Mouse (Mus musculus): ENCODE measurements around the gene Slc35f4.

The Slc35f4 gene

DNA sequence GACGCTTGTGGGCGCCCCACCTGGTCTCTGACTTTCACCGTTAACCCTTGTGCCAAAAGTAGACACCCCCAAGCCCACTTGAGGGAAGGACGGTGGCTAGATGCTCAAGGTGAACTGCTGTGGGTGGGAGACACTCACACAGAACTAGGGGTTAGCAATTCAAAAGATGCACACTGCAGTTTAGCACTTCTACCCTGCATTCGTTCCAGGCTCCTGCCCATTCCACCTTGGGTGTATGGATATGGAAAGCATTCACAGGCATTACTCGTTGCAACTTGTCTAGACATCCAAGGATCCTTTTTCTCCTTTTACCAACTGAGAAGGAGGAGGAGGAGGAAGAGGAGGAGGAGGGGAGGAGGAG, at the start of gene Slc35f4:
Slc35f4 (minus strand) TSS at position 116 of the 361 bp plus-strand sequence.
- no peak for DNase-seq (ENCODE audit: low spot score in 2 of 2)

DNA sequence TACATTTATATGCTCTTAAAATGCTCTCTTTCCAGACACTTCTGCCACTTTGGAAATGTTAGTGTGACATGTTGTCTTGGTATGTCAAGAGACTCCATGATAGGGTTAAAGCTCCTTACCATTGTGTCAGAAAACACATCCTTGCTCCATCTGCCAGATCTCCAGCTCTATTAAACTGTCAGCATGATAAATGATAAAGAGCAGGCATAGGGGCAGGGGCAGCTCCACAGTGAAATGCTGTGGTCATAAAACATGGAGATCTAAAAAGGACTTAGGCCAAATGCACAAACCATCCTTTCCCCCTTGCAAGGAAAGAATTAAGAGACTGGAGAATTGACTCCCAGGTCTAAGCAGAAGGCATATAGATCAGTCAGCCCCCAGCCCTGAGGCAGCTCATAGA, 42.5 kb upstream of the Slc35f4 start:
- DNase-seq (ENCODE audit: low spot score in 2 of 2): no peak

DNA sequence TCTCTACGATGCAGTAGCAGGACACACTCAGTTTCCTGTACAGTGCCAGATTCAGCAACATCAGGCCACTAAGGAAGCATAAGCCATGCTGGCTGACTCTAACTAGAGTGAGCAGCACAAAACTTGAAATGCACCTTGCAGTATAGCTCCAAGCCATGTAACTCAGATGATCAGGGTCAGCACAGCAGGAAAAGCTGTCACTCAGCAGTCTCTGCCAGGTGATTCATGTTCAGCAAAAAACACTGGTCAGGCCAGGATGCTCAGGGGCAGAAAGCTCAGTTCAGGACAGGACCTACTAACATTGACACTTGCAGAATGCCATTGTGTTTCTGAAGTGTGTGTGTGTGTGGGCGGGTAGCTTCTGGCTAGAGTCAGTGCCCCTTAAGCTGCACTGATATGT, 34.9 kb upstream of the Slc35f4 start:
- no peak for DNase-seq (ENCODE audit: low spot score in 2 of 2)

DNA sequence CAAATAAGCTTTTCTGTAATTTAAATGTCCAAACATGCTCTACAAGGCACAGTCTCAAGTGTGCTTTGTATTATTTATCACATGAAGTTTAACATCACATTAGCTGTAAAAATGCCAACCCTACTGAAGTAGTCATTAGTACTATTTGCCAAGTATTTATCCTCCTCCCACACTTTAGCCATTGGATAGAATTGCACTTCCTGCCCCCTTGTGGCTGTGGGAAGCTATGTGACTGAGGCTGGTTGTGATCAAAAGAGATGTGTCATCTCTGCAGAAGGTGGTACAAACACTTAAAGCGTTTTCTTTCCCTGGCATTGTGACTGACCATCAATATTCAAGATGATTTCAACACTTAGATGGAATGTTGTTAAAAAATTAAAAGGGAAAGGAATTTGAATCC, 14.3 kb upstream of the Slc35f4 start:
- no peak for DNase-seq (ENCODE audit: low spot score in 2 of 2)

DNA sequence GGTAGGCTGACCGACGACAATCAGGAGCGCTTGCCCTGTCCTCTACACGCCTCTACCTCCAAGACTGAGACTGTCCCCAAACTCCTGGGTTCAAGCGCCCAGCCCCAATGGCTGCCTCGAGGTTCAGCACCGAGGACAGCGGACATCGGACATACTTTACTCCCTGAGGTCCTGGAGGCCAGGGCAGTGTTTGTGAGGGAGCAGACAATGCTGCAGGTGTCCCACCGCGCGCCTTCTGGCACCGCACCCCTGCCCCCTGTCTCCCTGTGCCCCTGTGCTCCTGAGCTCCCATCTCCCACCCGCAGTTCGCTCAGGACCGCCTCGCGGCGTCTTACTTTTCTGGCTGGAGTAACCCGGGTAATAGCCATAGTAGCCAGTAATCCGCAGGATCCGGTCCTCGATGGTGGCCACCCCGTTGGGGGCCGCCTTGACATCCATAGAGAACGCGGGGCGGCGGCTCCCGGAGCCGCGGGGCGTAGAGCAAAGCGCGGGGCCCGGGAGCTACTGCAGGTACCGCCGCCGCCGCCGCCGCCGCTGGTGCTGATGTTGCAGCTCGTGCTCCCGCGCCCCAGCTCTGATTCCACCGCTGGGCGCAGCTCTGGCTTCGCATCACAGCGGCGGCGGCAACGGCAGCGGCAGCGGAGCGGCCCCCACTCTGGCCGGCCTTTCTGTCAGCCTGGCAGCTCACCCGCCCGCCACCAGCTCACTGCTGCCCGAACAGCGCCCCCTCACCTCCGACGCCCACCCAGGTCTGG, 493 bp downstream of the Slc35f4 start:
- DNase-seq (ENCODE audit: low spot score in 2 of 2): peak in 1 of 2 experiments; percentile 49

DNA sequence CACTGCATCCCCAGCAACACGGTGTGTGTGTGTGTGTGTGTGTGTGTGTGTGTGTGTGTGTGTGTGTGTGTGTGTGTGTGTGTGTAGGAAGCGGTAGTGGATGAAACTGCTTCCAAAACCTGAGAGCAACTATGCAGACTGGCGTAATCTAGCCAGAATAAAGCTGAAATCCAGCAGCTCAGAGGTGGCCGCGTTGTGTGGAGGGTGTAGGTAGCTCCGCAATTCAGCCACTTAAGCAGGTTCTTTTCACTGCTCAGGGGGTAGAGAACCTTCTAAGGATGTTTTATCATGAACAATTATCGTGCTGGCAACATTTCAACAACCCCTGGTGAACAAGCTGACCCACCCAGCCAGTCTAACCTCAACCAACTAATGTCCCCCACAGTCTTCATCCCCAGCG, 1.2 kb downstream of the Slc35f4 start:
- DNase-seq (ENCODE audit: low spot score in 2 of 2): peak in 1 of 2 experiments; percentile 17

DNA sequence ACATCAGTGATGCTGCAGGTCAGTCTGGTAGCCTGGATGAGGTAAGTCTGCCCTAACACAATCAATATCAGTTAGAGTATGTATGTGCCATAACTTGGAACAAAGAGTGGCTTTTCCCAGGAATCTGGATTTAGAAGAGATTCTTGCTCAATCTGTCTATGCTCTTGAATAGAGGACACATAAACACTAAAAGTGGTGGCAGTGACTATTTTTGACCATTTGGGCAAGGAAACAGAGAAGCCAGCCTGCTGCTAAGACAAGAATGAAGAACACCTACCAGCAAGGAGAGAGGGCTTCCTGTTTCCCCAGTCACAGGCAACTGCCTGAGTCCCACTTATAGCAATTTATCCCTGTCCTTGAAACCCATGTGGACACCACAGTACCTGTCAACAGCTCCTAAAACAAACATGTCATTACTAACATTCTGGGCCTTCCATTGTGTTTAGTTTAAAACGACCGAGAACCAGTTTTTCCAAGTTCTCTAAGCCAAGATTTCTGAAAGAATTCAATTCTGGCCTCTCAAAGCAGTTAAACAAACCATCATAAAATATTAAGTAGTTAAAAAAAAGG, 10.7 kb downstream of the Slc35f4 start:
- no peak for DNase-seq (ENCODE audit: low spot score in 2 of 2)

DNA sequence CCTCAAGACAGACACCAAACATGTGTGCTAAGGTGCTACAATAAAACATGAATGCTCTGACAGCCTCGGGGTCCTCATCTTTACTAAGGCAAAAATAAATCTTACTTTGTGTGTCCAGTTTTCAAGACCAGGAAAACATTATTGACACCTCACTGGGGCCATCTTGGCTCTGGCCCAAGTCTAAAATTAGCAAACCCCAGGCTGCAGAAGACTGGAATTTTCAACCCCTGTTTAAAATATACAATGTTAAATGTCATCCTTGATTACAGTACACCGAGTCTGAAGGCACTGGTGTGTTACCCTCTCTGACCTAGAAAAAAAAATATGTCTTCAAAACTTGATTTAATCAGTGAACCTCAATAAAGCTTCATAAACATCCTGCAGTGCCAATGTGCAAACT, 11.7 kb downstream of the Slc35f4 start:
- DNase-seq (ENCODE audit: low spot score in 2 of 2): no peak

DNA sequence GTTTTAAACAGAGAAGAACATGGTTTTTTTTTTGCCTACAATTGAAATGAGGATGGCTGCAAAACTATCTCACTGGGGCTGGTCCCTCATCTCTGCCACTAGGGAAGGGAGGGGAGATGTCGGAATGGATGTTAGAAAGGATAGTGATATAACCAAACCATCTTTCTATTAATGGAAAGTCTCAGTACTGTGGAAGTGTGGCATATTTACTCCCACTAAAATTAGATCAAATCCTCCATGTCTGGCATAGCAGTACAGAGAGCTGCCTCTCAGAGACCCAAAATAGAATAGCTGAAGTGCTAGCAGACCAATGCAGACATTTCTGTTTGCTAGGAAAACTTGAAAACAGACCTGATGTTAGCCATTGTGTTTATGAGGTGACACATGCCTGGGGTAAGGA, 30.7 kb downstream of the Slc35f4 start:
- peak in 1 of 2 experiments; percentile 30 for DNase-seq (ENCODE audit: low spot score in 2 of 2)

DNA sequence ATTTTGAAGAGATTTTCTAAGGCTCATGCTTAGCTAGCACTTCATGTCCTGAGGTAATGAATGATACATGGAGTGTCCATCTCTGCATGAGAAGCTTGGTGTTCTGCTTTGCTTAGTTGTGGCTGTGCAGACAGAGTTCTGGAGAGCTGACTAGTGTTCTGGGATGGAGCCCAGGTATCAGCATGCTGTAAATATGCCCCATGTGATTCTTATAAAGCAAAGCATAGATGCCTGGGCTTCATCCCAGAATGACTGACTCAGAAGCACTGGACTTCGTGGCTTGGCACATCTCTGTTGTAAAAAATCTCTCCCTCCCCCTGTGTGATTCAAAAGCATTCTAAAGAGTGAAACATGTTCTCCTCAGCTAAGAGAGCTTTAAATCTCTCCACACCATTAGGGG, 32.1 kb downstream of the Slc35f4 start:
- peak; percentile 27 to 68 for DNase-seq (ENCODE audit: low spot score in 2 of 2)

DNA sequence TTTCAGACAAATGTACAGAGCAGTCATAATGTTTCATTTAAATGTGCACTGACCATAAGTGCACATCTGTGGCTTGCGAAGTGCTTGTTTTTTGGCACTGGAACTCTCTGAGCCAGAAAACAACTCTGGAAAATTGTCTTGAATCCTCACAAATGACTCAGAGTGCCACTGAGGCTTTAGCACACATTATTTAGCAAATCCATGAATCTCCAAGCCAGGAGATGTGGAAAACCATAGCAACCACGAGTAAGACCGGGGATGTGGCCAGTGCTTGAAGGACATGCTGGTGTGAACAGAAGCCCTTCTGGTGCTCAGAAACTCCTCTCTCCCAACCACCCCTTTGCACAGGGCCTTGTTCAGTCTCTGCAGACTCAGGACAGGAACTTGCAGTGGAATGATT, 33.3 kb downstream of the Slc35f4 start:
- DNase-seq (ENCODE audit: low spot score in 2 of 2): no peak

DNA sequence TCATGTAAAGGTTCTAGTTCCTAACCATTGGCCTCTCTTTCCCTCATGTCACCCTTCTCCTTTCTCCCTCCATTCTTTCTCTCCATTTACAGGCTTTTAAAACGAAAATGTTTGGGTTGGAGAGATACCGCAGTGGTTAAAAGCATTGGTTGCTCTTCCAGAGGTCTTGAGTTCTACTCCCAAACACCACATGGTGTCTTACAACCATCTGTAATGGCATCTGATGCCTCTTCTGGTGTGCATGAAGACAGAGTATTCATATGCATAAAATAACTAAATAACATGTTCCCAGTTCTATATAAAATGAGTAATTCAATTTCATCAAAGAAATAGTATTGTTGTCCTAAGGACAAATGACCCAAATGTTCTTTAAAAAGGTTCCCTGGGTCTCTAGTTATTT, 49.2 kb downstream of the Slc35f4 start:
- DNase-seq (ENCODE audit: low spot score in 2 of 2): no peak

DNA sequence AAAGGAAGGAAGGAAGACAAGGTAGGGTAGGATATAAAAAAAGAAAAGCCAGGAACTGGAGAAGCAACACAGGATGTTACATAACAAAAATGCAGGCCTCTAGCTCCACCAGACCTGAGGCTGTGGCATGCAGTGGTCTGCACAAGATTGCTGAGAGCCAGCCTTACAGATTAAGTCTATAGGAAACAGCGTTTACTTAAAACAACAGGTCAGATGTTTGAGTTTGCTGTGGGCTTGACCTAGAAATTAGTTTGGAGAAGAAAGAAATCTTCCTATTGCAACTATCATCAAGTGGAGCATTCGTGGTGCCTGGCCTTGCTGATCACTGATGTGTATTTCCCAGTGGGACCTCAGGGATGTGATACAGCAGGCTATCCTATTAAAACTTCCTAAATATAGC, 64.1 kb downstream of the Slc35f4 start:
- no peak for DNase-seq (ENCODE audit: low spot score in 2 of 2)

DNA sequence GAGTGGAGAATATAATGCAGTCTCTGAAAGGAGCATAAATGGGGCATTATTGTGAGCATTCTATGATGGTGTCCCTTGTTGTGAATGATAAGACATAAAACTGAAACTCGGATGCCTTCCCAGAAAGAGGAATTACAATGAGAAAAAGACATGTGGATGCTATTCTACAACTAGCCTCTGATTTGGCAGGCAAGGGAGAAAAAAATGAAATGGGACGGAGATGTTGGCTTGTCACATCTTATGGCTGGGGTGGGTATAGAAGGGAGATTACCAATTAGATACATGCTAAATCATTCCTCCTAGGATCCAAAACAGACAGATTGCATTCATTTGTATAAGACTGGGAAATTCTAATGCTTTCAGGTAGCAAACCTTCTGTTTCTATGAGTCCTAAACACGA, 65.0 kb downstream of the Slc35f4 start:
- no peak for DNase-seq (ENCODE audit: low spot score in 2 of 2)

DNA sequence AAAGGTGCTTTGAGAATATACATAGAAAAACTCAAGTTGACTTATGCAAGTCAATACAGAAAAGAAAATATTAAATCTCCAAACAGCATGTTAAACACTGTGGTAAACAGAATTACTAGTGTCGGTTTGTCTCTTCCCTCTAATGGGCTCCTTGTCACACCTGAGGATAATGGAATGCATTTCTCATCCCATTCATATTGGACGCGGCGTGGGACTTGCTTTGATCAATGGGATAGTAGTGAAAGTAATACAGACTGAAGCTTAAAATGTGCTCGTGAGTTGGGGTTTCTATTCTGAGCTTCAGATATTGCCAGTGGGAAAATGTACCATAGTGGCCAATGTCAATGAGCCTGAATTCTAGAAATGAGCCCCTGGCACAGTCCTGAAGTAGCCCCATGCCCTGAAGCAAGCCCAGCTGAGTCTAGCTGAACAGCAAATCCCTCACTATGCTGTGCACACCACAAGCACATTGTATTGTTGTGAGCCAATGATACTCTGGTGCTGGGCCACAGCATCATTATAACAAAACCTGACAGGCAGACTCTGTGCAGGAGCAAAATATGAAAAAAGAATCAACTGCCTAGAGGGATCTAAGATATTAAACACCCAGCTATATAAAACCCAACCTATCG, 71.4 kb downstream of the Slc35f4 start:
- DNase-seq (ENCODE audit: low spot score in 2 of 2): no peak

DNA sequence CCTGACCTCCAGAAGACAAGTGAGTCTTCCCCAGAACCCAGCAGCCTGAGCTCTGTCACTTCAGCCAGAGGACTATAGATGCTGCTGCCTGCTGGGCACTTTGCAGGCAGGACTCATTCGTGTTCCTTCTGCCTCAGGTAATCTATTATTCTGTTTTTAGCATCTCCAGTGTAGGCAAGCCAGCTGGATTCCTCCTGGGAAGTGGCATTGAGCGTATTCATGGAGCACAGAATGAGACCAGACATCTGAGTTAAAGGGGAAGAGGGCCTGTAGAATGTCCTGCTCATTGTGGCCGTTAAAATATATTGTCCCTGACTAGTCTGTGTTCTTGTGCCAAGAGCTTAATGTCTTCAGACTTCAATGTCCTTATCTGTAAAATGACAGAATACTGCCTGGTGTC, 72.1 kb downstream of the Slc35f4 start:
- no peak for DNase-seq (ENCODE audit: low spot score in 2 of 2)

DNA sequence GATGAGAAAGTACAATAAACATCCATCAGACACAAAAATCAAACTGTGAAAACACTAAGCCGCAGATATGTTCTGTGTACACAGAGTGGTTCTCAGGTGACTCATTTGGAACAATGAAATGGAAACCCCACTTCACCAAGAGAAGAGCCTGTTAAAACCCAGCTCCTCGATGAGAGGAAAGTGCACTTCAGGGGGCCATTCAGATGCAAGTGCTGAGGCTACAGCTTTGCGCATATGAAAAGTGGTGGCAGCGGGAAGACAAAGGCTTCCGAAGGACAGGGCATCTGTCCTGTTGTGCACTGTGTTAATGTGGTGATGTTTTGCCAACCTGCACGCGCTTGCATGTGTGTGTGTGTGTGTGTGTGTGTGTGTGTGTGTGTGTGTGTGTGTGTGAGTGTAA, 78.2 kb downstream of the Slc35f4 start:
- DNase-seq (ENCODE audit: low spot score in 2 of 2): no peak

DNA sequence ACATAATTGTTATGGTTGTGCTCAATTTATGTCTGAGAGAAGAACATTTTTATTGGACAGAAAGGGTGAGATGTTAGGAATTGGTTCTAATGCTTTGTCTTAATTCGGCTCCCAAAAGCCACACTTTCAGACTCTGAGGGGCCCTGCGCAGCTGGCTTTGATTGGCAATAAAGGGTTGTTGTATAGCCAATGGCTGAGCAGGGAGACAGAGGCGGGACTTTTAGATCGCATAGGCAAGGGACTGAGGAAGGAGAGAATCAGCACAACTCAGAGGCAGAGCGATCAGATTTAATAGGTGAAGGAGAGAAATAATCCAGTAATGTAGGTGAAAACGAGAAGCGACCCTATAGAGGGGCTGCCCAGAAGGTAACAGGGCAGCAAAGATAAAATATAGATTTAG, 79.4 kb downstream of the Slc35f4 start:
- no peak for DNase-seq (ENCODE audit: low spot score in 2 of 2)

DNA sequence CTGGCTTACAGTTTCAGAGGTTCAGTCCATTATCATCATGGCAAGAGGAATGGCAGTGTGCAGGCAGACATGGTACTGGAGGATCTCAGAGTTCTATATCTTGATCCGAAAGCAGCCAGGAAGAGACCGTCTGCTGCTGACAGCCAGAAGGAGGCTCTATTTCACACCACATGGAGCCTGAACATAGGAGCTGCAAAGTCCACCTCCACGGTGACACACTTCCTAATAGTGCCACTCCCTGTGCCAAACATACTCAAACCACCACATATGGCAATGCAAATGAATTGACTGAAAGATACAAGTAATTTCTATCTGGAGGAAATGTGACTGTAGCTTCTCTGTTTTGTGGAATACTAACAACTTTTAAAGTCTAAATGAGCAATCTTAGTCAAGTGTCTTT, 89.0 kb downstream of the Slc35f4 start:
- peak in 1 of 2 experiments; percentile 8 for DNase-seq (ENCODE audit: low spot score in 2 of 2)

DNA sequence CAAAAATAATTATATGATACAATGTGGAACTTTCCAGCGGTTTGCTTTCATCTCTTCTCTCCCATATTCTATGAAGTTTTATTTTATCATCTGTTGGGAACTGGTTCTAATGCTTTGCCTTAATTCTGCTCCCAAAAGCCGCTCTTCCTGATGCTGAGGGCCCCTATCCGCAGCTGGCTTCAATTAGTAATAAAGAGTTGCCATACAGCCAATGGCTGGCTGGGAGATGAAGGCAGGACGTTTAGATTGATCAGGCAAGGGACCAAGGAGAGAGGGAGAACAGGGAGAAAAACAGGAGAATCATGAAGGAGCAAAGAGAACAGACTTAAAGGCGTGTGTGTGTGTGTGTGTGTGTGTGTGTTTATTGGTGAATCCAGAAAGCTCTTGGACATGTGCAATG, 94.0 kb downstream of the Slc35f4 start:
- DNase-seq (ENCODE audit: low spot score in 2 of 2): no peak

DNA sequence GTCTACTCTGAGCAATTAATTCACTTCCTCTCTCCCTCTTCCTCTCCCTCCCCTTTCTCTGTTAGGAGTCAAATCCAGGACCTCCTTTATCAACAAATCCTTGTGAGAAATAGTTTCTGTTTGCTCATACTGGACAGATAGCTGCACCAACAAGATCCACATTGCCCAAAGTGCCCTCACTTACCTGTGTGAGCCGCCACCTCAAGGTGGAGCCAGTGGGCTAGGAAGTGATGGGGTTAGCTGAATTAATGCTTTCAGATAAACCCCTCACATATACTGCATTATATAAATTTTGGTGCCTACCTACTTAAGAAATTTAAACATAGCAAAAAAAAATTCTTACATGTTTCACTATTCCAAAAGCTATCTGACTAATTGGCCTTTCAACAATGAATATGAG, 133.4 kb downstream of the Slc35f4 start:
- no peak for DNase-seq (ENCODE audit: low spot score in 2 of 2)

DNA sequence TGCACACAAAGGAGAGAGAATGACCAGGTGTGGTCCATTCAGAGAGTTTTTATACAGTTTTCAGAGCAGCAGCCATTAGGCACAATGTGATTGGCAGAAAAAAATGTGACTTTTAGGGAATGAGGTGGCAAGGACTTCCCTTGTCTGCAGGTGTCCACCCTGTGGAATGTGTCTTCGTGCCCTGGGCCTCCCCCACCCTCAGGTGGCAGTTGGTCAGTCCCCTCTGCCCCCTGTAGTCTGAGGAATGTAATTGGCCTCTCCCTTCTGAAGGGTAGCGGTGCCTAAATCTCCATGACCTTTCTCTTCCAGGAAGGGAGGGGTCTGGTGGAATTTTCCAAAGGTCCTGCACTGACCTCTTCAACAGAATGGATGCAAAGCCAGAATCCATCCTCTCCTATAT, 163.7 kb downstream of the Slc35f4 start:
- DNase-seq (ENCODE audit: low spot score in 2 of 2): no peak

DNA sequence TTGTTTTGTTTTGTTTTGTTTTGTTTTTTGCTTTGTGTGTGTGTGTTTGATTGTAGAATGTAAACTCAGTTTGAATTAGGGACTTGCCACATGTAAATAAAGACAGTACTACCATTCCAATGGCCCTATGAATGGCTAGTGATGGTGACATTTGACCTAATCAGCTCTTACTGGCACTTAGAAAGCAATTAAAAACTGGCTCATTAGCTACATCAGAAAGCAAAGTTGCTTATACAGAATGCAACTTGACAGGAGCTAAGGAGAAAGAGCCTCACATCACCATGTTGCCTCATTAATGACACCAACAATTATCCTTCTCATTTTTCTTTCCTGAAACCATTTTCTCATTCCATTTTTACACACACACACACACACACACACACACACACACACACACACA, 170.3 kb downstream of the Slc35f4 start:
- DNase-seq (ENCODE audit: low spot score in 2 of 2): no peak
